Mouse (Mus musculus): ENCODE results near the gene Srgap3. TPM values are rescaled to one million over a fixed set of nuclear protein-coding genes. Genes with fewer than 3 reads are reported as not detected.

The Srgap3 gene
- polyA plus RNA-seq, 1 experiment from 2014 or later = 4.9 TPM

GRCm38 (mm10) chr6:112789901-112790300 lies 157.2 kb downstream of the Srgap3 start:
- Histone ChIP-seq H3K4me2 (no peak overlapping the region), H3K4me3 (replicated peaks) (no peak overlapping the region), H3K9me3 (replicated peaks) (no peaks in the 10 kb centered on the region), H3K27me3 (no peaks in the 10 kb centered on the region), H3K9ac (no peak overlapping the region), H3K27ac (no peak overlapping the region), H3K36me3 (no peaks in the 10 kb centered on the region), H3K4me1 (no peaks in the 10 kb centered on the region)
- no peak for ATAC-seq (replicated peaks; ENCODE audit: low FRiP score)
- 67% methylated on average over 6 of the region's 6 CpGs for WGBS

- Histone ChIP-seq H3K4me3 (replicated peaks) (no peak overlapping the region), H3K4me1 (no peaks in the 10 kb centered on the region), H3K27me3 (no peaks in the 10 kb centered on the region), H3K4me2 (no peak overlapping the region), H3K9me3 (replicated peaks) (0 out of 2 replicates have a peak, but pooled peaks cover 5% of the 10 kb centered on the region), H3K27ac (no peak overlapping the region), H3K9ac (no peak overlapping the region), H3K36me3 (no peaks in the 10 kb centered on the region)
- WGBS = 24% methylated on average over 10 of the region's 10 CpGs
- 0 out of 2 replicates have a peak, but pooled peaks have one; percentile 18 for ATAC-seq (replicated peaks; ENCODE audit: low FRiP score)
These were observed 158.4 kb downstream of the Srgap3 start for GRCm38 (mm10) chr6:112788617-112789016.

GRCm38 (mm10) chr6:112788174-112788573 lies 158.9 kb downstream of the Srgap3 start:
- Histone ChIP-seq H3K9ac (no peak overlapping the region), H3K9me3 (replicated peaks) (0 out of 2 replicates have a peak, but pooled peaks cover 5% of the 10 kb centered on the region), H3K27me3 (no peaks in the 10 kb centered on the region), H3K4me1 (no peaks in the 10 kb centered on the region), H3K36me3 (no peaks in the 10 kb centered on the region), H3K4me2 (no peak overlapping the region), H3K27ac (no peak overlapping the region), H3K4me3 (replicated peaks) (no peak overlapping the region)
- 79% methylated on average over 1 of the region's 1 CpGs for WGBS
- ATAC-seq (replicated peaks; ENCODE audit: low FRiP score) = no peak

GRCm38 (mm10) chr6:112781409-112782093 lies 165.5 kb downstream of the Srgap3 start:
- Histone ChIP-seq H3K4me1 (no peaks in the 10 kb centered on the region), H3K36me3 (no peaks in the 10 kb centered on the region), H3K4me3 (replicated peaks) (no peak overlapping the region), H3K27me3 (no peaks in the 10 kb centered on the region), H3K9ac (no peak overlapping the region), H3K9me3 (replicated peaks) (0 out of 2 replicates have a peak, but pooled peaks cover 5% of the 10 kb centered on the region), H3K27ac (no peak overlapping the region), H3K4me2 (no peak overlapping the region)
- 82% methylated on average over 10 of the region's 10 CpGs for WGBS
- no peak for ATAC-seq (replicated peaks; ENCODE audit: low FRiP score)

- ATAC-seq (replicated peaks; ENCODE audit: low FRiP score) = no peak
- no peaks in the 10 kb centered on the region for H3K9me3 ChIP-seq (replicated peaks)
- no peak overlapping the region for H3K4me3 ChIP-seq (replicated peaks)
- H3K4me2 ChIP-seq = no peak overlapping the region
- H3K36me3 ChIP-seq = peaks cover 4% of the 10 kb centered on the region
- WGBS = 88% methylated on average over 3 of the region's 3 CpGs
- no peak overlapping the region for H3K27ac ChIP-seq
- no peaks in the 10 kb centered on the region for H3K27me3 ChIP-seq
- H3K9ac ChIP-seq = no peak overlapping the region
- H3K4me1 ChIP-seq = no peaks in the 10 kb centered on the region
These were observed 168.9 kb downstream of the Srgap3 start for GRCm38 (mm10) chr6:112778211-112778610.

- 90% methylated on average over 6 of the region's 6 CpGs for WGBS
- Histone ChIP-seq H3K4me3 (replicated peaks) (no peak overlapping the region), H3K9ac (no peak overlapping the region), H3K27ac (no peak overlapping the region), H3K36me3 (peaks cover 4% of the 10 kb centered on the region), H3K4me2 (no peak overlapping the region), H3K4me1 (no peaks in the 10 kb centered on the region), H3K27me3 (no peaks in the 10 kb centered on the region), H3K9me3 (replicated peaks) (no peaks in the 10 kb centered on the region)
- no peak for ATAC-seq (replicated peaks; ENCODE audit: low FRiP score)
These were observed 170.3 kb downstream of the Srgap3 start for GRCm38 (mm10) chr6:112776718-112777117.

- Histone ChIP-seq H3K4me2 (no peak overlapping the region), H3K9me3 (replicated peaks) (no peaks in the 10 kb centered on the region)
- 93% methylated on average over 7 of the region's 7 CpGs for WGBS
These were observed 173.3 kb downstream of the Srgap3 start for GRCm38 (mm10) chr6:112773754-112774153.

DNA sequence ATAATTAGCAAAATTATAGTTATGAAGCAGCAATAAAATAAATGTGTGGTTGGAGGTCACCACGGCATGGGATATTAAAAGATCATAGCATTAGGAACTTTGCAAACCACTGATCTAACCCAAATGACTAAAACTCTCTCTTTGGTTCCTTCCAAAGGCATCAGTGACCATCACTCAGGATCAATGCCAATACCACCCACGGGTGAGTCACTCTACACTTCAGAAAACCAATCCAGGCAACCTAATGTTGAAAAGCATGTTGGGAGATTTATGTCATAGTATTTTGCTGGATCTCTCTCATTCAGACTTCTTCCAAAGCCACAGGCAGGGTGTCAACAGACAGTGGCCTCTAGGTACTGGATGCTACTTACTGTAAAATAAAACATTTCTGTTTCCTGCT lies 176.1 kb downstream of the Srgap3 start:
- Histone ChIP-seq H3K9me3 (replicated peaks) (no peaks in the 10 kb centered on the region), H3K4me3 (replicated peaks) (no peak overlapping the region), H3K9ac (no peak overlapping the region), H3K27me3 (no peaks in the 10 kb centered on the region), H3K4me2 (no peak overlapping the region), H3K27ac (no peak overlapping the region), H3K4me1 (no peaks in the 10 kb centered on the region), H3K36me3 (peaks cover 19% of the 10 kb centered on the region)
- no peak for ATAC-seq (replicated peaks; ENCODE audit: low FRiP score)
- WGBS = 86% methylated on average over 2 of the region's 2 CpGs

More at GRCm38 (mm10) chr6:112773754-112774153, 173.3 kb downstream of the Srgap3 start:
- Histone ChIP-seq H3K27ac (no peak overlapping the region), H3K36me3 (peaks cover 19% of the 10 kb centered on the region), H3K9ac (no peak overlapping the region), H3K4me1 (no peaks in the 10 kb centered on the region), H3K4me3 (replicated peaks) (no peak overlapping the region), H3K27me3 (no peaks in the 10 kb centered on the region)
- no peak for ATAC-seq (replicated peaks; ENCODE audit: low FRiP score)

- Histone ChIP-seq H3K36me3 (peaks cover 8% of the 10 kb centered on the region; the same call in 1 of the 2 replicates), H3K27ac (no peak overlapping the region), H3K4me2 (no peak overlapping the region), H3K27me3 (no peaks in the 10 kb centered on the region), H3K9ac (no peak overlapping the region), H3K9me3 (replicated peaks) (no peaks in the 10 kb centered on the region), H3K4me3 (replicated peaks) (no peak overlapping the region), H3K4me1 (0 out of 2 replicates have a peak, but pooled peaks cover 6% of the 10 kb centered on the region)
- WGBS = 48% methylated on average over 4 of the region's 4 CpGs
- no peak for ATAC-seq (replicated peaks; ENCODE audit: low FRiP score)
These were observed 188.5 kb downstream of the Srgap3 start for GRCm38 (mm10) chr6:112758541-112758940.

DNA sequence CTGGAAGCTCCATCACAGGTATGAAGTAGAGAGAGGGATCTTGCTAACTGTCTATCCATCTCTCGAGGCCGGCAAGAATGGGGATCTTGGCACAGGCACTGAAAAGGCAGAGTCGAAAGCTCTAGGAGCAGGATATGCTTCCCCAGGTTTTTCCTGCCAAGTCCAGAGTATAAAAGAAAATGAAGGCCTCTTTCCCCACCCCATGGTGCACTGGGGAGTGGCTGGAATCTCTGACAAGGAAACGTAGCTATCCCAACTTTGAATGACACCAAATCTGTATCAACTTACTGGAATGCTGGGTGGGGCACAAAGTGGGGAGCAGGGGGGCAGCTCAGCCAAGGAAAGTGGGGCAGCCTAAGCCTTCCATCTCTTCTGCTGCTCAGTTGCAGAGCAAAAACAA lies 190.2 kb downstream of the Srgap3 start:
- Histone ChIP-seq H3K4me1 (0 out of 2 replicates have a peak, but pooled peaks cover 6% of the 10 kb centered on the region), H3K4me2 (no peak overlapping the region), H3K36me3 (peaks cover under 1% of the 10 kb centered on the region; the same call in 1 of the 2 replicates), H3K9me3 (replicated peaks) (no peaks in the 10 kb centered on the region), H3K4me3 (replicated peaks) (no peak overlapping the region), H3K9ac (no peak overlapping the region), H3K27me3 (no peaks in the 10 kb centered on the region), H3K27ac (no peak overlapping the region)
- 60% methylated on average over 4 of the region's 4 CpGs for WGBS
- ATAC-seq (replicated peaks; ENCODE audit: low FRiP score) = no peak

DNA sequence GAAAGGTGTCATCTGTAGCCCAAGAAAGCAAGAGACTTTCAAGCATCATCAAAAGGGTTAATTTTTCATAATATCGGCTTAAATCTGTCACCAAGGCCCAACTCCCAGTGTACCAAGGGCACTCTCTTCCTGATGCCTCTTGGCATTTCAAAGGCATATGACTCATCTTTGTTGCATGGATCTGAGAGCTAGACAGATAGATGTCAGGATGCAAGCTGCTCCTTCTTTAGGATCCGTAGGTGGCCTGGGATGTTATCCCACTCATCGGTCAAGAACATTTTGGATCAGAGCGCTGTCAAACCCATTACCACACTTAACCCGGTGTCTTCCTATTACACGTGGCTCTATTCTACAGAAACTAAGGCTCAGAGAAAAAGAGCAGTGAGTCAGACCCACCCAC lies 192.1 kb downstream of the Srgap3 start:
- no peak overlapping the region for H3K9ac ChIP-seq
- no peaks in the 10 kb centered on the region for H3K27me3 ChIP-seq
- no peak overlapping the region for H3K27ac ChIP-seq
- no peak for ATAC-seq (replicated peaks; ENCODE audit: low FRiP score)
- H3K9me3 ChIP-seq (replicated peaks) = no peaks in the 10 kb centered on the region
- 0 out of 2 replicates have a peak, but pooled peaks cover 6% of the 10 kb centered on the region for H3K4me1 ChIP-seq
- 92% methylated on average over 6 of the region's 6 CpGs for WGBS
- H3K36me3 ChIP-seq = no peaks in the 10 kb centered on the region
- no peak overlapping the region for H3K4me3 ChIP-seq (replicated peaks)
- H3K4me2 ChIP-seq = no peak overlapping the region

- Histone ChIP-seq H3K9ac (no peak overlapping the region), H3K4me3 (replicated peaks) (no peak overlapping the region), H3K36me3 (no peaks in the 10 kb centered on the region), H3K4me2 (no peak overlapping the region), H3K9me3 (replicated peaks) (no peaks in the 10 kb centered on the region), H3K27ac (no peak overlapping the region), H3K27me3 (no peaks in the 10 kb centered on the region), H3K4me1 (no peaks in the 10 kb centered on the region)
- WGBS = 82% methylated on average over 3 of the region's 3 CpGs
- ATAC-seq (replicated peaks; ENCODE audit: low FRiP score) = no peak
These were observed 194.5 kb downstream of the Srgap3 start for GRCm38 (mm10) chr6:112752517-112752916.

DNA sequence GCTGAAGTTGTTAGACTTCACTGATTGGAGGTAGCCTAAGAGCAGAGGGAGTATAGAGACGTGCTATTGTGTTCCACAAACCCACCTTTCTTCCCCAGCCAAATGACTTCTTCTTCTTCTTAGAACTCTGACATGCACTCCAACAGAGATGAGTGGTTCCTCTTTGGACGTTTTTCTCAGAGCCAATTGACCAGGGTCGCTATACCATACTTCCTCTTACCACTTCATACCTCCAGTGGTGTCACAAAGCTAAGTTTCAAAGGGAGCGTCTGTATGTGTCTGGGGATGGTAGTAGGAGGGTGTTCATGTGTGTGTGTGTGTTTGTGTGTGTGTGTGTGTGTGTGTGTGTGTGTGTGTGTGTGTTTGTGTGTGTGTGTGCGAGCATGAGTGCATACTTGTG lies 195.1 kb downstream of the Srgap3 start:
- H3K27ac ChIP-seq = no peak overlapping the region
- no peaks in the 10 kb centered on the region for H3K36me3 ChIP-seq
- no peak for ATAC-seq (replicated peaks; ENCODE audit: low FRiP score)
- H3K27me3 ChIP-seq = no peaks in the 10 kb centered on the region
- no peaks in the 10 kb centered on the region for H3K9me3 ChIP-seq (replicated peaks)
- no peak overlapping the region for H3K4me3 ChIP-seq (replicated peaks)
- no peak overlapping the region for H3K9ac ChIP-seq
- no peak overlapping the region for H3K4me2 ChIP-seq
- 73% methylated on average over 5 of the region's 5 CpGs for WGBS
- H3K4me1 ChIP-seq = no peaks in the 10 kb centered on the region
